Mouse (Mus musculus): Measurements from ENCODE around the gene Odf3. TPM values are rescaled to one million over a fixed set of nuclear protein-coding genes. Genes with fewer than 3 reads are reported as not detected.
A peak's percentile ranks its signal among the peaks of the same experiment; 100 is the strongest.
"Not testable (repeated sequence)": the region's sequence is repeated elsewhere in the genome, so short reads cannot be mapped to it uniquely, and the experiment has no call there.

Odf3 gene
- total and polyA plus RNA-seq, 2 experiments from 2014 or later = 0.42 to 0.43 TPM

DNA sequence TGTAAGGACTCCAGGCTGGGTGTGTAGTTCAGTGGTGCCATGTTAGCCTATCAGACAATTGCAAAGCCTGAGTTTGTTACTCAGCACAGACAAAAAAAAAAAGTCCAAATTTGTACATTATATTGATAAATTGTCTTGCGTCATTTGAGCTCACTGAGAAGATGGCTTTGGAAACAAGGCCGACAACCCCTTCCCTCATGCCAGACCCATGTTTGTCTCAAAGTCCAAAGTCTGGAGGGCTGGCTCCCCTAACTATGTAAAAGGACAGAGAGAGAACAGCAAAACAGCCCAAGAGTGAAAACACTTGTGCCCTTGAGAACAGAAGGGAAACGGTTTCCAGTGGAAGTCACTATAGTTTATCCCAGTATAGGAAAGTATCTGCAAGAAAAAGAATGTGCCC is 32.8 kb downstream of the Odf3 start:
- no peak for ATAC-seq
- H3K4me1 ChIP-seq (ENCODE audit: insufficient read depth, low read length) = 0 out of 2 replicates have a peak, but pooled peaks cover 6% of the 10 kb centered on the region
- H3K4me3 ChIP-seq (ENCODE audit: low read length) = no peak overlapping the region
- TF ChIP-seq CTCF (IDR thresholded peaks at IDR 0.05; ENCODE audit: low read depth) = no peak
- H3K9ac ChIP-seq (replicated peaks; ENCODE audit: low read length) = no peak overlapping the region
- H3K27ac ChIP-seq = no peak overlapping the region
- no peaks in the 10 kb centered on the region for H3K27me3 ChIP-seq (ENCODE audit: insufficient read depth, low read length)
- no peak for DNase-seq (ENCODE audit: low spot score)
- 84% methylated on average over 3 of the region's 3 CpGs for WGBS
- peak overlapping the region; percentile 78 for H3K4me2 ChIP-seq (ENCODE audit: low read depth, low read length)
- H3K9me3 ChIP-seq (ENCODE audit: low read length) = no peaks in the 10 kb centered on the region
- H3K36me3 ChIP-seq (ENCODE audit: insufficient read depth, low read length) = peaks cover 15% of the 10 kb centered on the region; the same call in 1 of the 2 replicates

DNA sequence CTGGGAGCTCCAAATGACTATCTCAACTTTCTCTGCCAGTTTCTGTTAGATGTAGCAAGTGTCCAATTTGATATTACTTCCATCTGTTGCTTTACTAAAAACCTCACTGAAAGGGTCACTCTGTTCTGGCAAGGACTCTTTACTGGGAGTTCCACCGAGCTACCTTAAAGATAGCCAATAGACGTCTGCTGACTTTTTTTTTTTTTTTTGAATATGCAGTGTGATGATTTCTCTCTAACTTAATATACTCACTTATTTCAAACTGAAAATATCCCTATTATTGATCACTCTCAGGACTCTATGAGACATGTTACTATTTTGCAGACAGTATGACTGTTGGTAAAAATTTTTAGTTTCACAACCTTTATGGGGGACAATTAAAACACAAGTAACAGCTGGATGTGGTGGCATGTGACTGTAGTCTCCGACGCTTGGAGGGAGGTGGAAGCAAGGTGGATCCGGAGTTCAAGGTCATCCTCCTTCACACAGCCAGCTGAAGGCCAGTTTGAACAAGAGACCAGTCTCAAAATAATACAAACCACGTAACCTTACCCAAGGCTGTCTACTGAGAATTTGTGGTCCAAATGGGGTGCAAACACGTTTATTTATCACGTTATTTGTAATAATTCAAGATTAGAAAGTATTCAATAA is 33.4 kb downstream of the Odf3 start:
- peak overlapping the region; percentile 84 for H3K9ac ChIP-seq (replicated peaks; ENCODE audit: low read length)
- TF ChIP-seq CTCF (IDR thresholded peaks at IDR 0.05; ENCODE audit: low read depth) = no peak

DNA sequence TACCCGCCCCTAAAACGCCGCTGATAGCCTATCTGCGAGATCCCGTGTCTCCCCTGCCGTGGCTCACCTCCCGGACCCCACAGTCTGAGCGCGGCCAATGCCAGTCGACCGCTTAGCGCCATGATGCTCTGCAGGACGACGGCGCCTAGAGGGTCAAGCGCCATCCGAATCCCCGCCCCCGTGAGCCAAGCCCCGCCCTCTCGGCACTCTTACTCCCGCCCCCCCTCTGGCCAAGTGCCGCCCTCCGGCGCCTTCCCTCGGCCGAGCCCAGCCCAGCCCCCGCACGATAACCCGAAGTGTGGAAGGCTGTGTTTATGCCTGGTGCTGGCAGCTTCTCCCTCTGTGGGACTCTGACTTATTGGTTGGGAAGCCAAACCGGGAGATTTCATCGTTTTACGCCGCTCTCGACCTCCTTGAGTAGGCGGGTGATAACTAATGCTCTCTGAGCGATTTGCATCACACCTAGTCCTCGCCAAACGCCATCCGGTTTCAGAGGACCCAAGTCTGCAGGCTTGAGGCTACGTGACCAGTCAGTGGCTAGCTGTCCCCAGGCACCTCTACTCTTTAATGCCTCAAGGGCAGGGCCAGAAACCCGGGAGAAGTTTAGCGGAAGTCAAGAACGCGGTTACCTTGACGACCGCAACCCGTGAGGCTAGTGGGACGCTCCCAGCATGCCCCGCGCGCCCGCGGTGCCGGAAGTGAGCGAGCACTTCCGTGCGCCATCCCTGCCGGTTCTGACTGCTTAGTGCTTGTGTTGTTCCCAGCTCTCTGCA is 34.3 kb downstream of the Odf3 start, which contains the start of the genes Psmd13 and Sirt3:
Gene Psmd13 (plus strand): TSS at position 273 of the 773 bp plus-strand sequence.
Gene Sirt3 (minus strand): TSS at position 614 of the 773 bp plus-strand sequence.
- H3K9ac ChIP-seq (replicated peaks; ENCODE audit: low read length) = peak within 1 kb of the TSS; percentile 84
- H3K27me3 ChIP-seq (ENCODE audit: insufficient read depth, low read length) = no peaks in the 10 kb centered on the region
- ATAC-seq (peak; percentile 96), DNase-seq (ENCODE audit: low spot score) (peak; percentile 98)
- peak within 1 kb of the TSS; percentile 91 for H3K4me3 ChIP-seq (ENCODE audit: low read length)
- peaks cover 17% of the 10 kb centered on the region; the same call in 1 of the 2 replicates for H3K36me3 ChIP-seq (ENCODE audit: insufficient read depth, low read length)
- H3K9me3 ChIP-seq (ENCODE audit: low read length) = no peaks in the 10 kb centered on the region
- 0 out of 2 replicates have a peak, but pooled peaks cover 6% of the 10 kb centered on the region for H3K4me1 ChIP-seq (ENCODE audit: insufficient read depth, low read length)
- no peak for TF ChIP-seq CTCF (IDR thresholded peaks at IDR 0.05; ENCODE audit: low read depth)
- WGBS = under 1% methylated on average over 57 of the region's 59 CpGs
- peak within 1 kb of the TSS; percentile 90 for H3K27ac ChIP-seq
- peak within 1 kb of the TSS; percentile 78 for H3K4me2 ChIP-seq (ENCODE audit: low read depth, low read length)

More for the DNA sequence above, 33.4 kb downstream of the Odf3 start:
- peak overlapping the region; percentile 91 for H3K4me3 ChIP-seq (ENCODE audit: low read length)
- H3K27me3 ChIP-seq (ENCODE audit: insufficient read depth, low read length) = no peaks in the 10 kb centered on the region
- H3K4me2 ChIP-seq (ENCODE audit: low read depth, low read length) = peak overlapping the region; percentile 78
- H3K9me3 ChIP-seq (ENCODE audit: low read length) = no peaks in the 10 kb centered on the region
- ATAC-seq = no peak
- peaks cover 13% of the 10 kb centered on the region; the same call in 1 of the 2 replicates for H3K36me3 ChIP-seq (ENCODE audit: insufficient read depth, low read length)
- WGBS = 15% methylated on average over 8 of the region's 8 CpGs
- 0 out of 2 replicates have a peak, but pooled peaks cover 6% of the 10 kb centered on the region for H3K4me1 ChIP-seq (ENCODE audit: insufficient read depth, low read length)
- H3K27ac ChIP-seq = peak overlapping the region; percentile 90; the same call in 1 of the 2 replicates
- no peak for DNase-seq (ENCODE audit: low spot score)

DNA sequence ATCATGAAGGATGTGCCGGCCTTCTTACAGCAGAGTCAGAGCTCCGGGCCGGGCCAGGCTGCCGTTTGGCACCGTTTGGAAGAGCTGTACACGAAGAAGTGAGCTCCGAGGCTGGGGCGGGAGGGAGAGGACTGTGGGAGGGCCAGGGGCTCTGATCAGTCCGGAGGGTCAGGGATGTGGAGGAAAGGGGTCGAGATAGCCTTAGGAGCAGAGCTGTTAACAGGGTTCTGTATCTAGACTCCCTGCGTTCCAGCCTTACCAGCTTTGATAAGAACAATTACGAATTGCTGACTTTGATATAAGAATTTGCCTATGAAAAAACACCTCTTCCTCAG is 34.8 kb downstream of the Odf3 start:
- Histone ChIP-seq H3K27me3 (ENCODE audit: insufficient read depth, low read length) (no peaks in the 10 kb centered on the region), H3K4me3 (ENCODE audit: low read length) (peak overlapping the region; percentile 91), H3K9ac (replicated peaks; ENCODE audit: low read length) (peak overlapping the region; percentile 84), H3K27ac (peak overlapping the region; percentile 90), H3K9me3 (ENCODE audit: low read length) (no peaks in the 10 kb centered on the region), H3K36me3 (ENCODE audit: insufficient read depth, low read length) (peaks cover 17% of the 10 kb centered on the region), H3K4me1 (ENCODE audit: insufficient read depth, low read length) (0 out of 2 replicates have a peak, but pooled peaks cover 6% of the 10 kb centered on the region), H3K4me2 (ENCODE audit: low read depth, low read length) (peak overlapping the region; percentile 78)
- TF ChIP-seq CTCF (IDR thresholded peaks at IDR 0.05; ENCODE audit: low read depth) = no peak
- under 1% methylated on average over 12 of the region's 12 CpGs for WGBS
- ATAC-seq (peak; percentile 70), DNase-seq (ENCODE audit: low spot score) (no peak)

DNA sequence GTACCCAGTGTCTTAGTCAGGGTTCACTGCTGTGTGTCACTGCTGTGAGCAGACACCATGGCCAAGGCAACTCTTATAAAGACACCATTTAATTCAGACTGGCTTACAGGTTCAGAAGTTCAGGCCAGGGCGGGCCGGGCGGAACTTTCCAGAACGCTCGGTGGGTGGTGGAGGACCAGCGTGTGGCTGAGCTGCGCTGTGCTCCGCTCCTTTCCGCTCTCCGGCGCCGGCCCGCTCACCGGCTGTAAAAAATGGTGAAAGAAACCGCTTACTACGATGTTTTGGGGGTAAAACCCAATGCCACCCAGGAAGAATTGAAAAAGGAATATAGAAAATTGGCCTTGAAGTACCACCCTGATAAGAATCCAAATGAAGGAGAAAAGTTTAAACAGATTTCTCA is 43.0 kb downstream of the Odf3 start:
- H3K27me3 ChIP-seq (ENCODE audit: insufficient read depth, low read length); H3K9me3 ChIP-seq (ENCODE audit: low read length); H3K4me3 ChIP-seq (ENCODE audit: low read length); H3K4me1 ChIP-seq (ENCODE audit: insufficient read depth, low read length); H3K9ac ChIP-seq (replicated peaks; ENCODE audit: low read length); H3K27ac ChIP-seq; DNase-seq (ENCODE audit: low spot score); H3K4me2 ChIP-seq (ENCODE audit: low read depth, low read length); ATAC-seq: not testable (repeated sequence)
- H3K36me3 ChIP-seq (ENCODE audit: insufficient read depth, low read length) = peaks cover 69% of the 10 kb centered on the region
- WGBS = 97% methylated on average over 16 of the region's 16 CpGs

DNA sequence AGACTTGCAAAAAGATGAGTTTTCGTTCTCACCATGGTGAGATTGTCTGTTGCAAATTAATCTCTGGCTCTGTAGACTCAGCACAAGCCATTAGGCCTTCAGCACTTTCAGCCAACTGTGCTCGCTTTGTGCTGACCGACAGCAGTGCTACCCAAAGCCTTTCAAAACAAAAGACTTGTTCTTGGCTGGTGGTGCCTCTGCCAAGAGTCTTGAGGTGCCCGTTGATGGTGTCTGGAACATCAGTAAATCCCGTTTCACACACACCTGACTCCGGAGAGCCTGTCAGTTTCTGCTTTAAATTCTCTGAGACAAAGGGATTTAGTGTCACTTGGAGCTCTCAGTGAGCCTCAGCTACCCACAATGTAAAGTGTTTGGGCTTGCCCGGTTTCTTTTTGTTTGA is 46.4 kb downstream of the Odf3 start:
- peaks cover 59% of the 10 kb centered on the region for H3K36me3 ChIP-seq (ENCODE audit: insufficient read depth, low read length)
- no peak for DNase-seq (ENCODE audit: low spot score)
- WGBS = 79% methylated on average over 7 of the region's 7 CpGs
- H3K27me3 ChIP-seq (ENCODE audit: insufficient read depth, low read length) = no peaks in the 10 kb centered on the region
- H3K27ac ChIP-seq = no peak overlapping the region
- H3K4me3 ChIP-seq (ENCODE audit: low read length) = no peak overlapping the region
- H3K4me2 ChIP-seq (ENCODE audit: low read depth, low read length) = no peak overlapping the region
- H3K4me1 ChIP-seq (ENCODE audit: insufficient read depth, low read length) = no peaks in the 10 kb centered on the region
- no peak for TF ChIP-seq CTCF (IDR thresholded peaks at IDR 0.05; ENCODE audit: low read depth)
- H3K9ac ChIP-seq (replicated peaks; ENCODE audit: low read length) = no peak overlapping the region
- ATAC-seq = no peak
- no peaks in the 10 kb centered on the region for H3K9me3 ChIP-seq (ENCODE audit: low read length)

Data from hindbrain, postnatal 0 days (tissue).